Mouse (Mus musculus): ENCODE data around the gene Irf3. TPM values are rescaled to one million over a fixed set of nuclear protein-coding genes. Genes with fewer than 3 reads are reported as not detected.
A peak's percentile ranks its signal among the peaks of the same experiment; 100 is the strongest.

The Irf3 gene
- polyA plus RNA-seq, 1 experiment = not detected

GRCm38 (mm10) chr7:44957183-44957835 lies 40.1 kb upstream of the Irf3 start:
- no peak for TF ChIP-seq CTCF (IDR thresholded peaks at IDR 0.05; ENCODE audit: insufficient read depth, low read depth, low read length)
- TF ChIP-seq POLR2A (IDR thresholded peaks at IDR 0.05; ENCODE audit: insufficient read depth, low read depth, low read length) = no peak
- H3K27ac ChIP-seq (ENCODE audit: insufficient read depth, low read depth, low read length) = no peak overlapping the region
- H3K4me3 ChIP-seq (ENCODE audit: insufficient read depth, low read depth, low read length) = no peak overlapping the region
- H3K4me1 ChIP-seq (ENCODE audit: control insufficient read depth, insufficient read depth, low read length) = peaks cover 10% of the 10 kb centered on the region
- WGBS = 65% methylated on average over 20 of the region's 20 CpGs

- WGBS = 45% methylated on average over 7 of the region's 7 CpGs
- H3K4me3 ChIP-seq (ENCODE audit: insufficient read depth, low read depth, low read length) = no peak overlapping the region
- TF ChIP-seq POLR2A (IDR thresholded peaks at IDR 0.05; ENCODE audit: insufficient read depth, low read depth, low read length) = no peak
- TF ChIP-seq CTCF (IDR thresholded peaks at IDR 0.05; ENCODE audit: insufficient read depth, low read depth, low read length) = no peak
- no peak overlapping the region for H3K27ac ChIP-seq (ENCODE audit: insufficient read depth, low read depth, low read length)
- 0 out of 2 replicates have a peak, but pooled peaks cover 2% of the 10 kb centered on the region for H3K4me1 ChIP-seq (ENCODE audit: control insufficient read depth, insufficient read depth, low read length)
Measured at GRCm38 (mm10) chr7:44958208-44958607, 39.2 kb upstream of the Irf3 start.

- no peak overlapping the region for H3K27ac ChIP-seq (ENCODE audit: insufficient read depth, low read depth, low read length)
- TF ChIP-seq POLR2A (IDR thresholded peaks at IDR 0.05; ENCODE audit: insufficient read depth, low read depth, low read length) = no peak
- TF ChIP-seq CTCF (IDR thresholded peaks at IDR 0.05; ENCODE audit: insufficient read depth, low read depth, low read length) = no peak
- H3K4me1 ChIP-seq (ENCODE audit: control insufficient read depth, insufficient read depth, low read length) = no peaks in the 10 kb centered on the region
- WGBS = 90% methylated on average over 8 of the region's 8 CpGs
- no peak overlapping the region for H3K4me3 ChIP-seq (ENCODE audit: insufficient read depth, low read depth, low read length)
Measured at GRCm38 (mm10) chr7:44959281-44959680, 38.2 kb upstream of the Irf3 start.

GRCm38 (mm10) chr7:44959874-44960511 lies 37.5 kb upstream of the Irf3 start:
- 79% methylated on average over 10 of the region's 10 CpGs for WGBS
- Histone ChIP-seq H3K27ac (ENCODE audit: insufficient read depth, low read depth, low read length) (no peak overlapping the region), H3K4me3 (ENCODE audit: insufficient read depth, low read depth, low read length) (no peak overlapping the region), H3K4me1 (ENCODE audit: control insufficient read depth, insufficient read depth, low read length) (no peaks in the 10 kb centered on the region)
- TF ChIP-seq CTCF (IDR thresholded peaks at IDR 0.05; ENCODE audit: insufficient read depth, low read depth, low read length) (no peak), POLR2A (IDR thresholded peaks at IDR 0.05; ENCODE audit: insufficient read depth, low read depth, low read length) (no peak)

GRCm38 (mm10) chr7:44960512-44960910 lies 36.9 kb upstream of the Irf3 start:
- no peak overlapping the region for H3K27ac ChIP-seq (ENCODE audit: insufficient read depth, low read depth, low read length)
- 93% methylated on average over 13 of the region's 13 CpGs for WGBS
- no peaks in the 10 kb centered on the region for H3K4me1 ChIP-seq (ENCODE audit: control insufficient read depth, insufficient read depth, low read length)
- no peak overlapping the region for H3K4me3 ChIP-seq (ENCODE audit: insufficient read depth, low read depth, low read length)
- TF ChIP-seq POLR2A (IDR thresholded peaks at IDR 0.05; ENCODE audit: insufficient read depth, low read depth, low read length) (no peak), CTCF (IDR thresholded peaks at IDR 0.05; ENCODE audit: insufficient read depth, low read depth, low read length) (no peak)

- no peak overlapping the region for H3K4me3 ChIP-seq (ENCODE audit: insufficient read depth, low read depth, low read length)
- WGBS = 79% methylated on average over 8 of the region's 8 CpGs
- no peaks in the 10 kb centered on the region for H3K4me1 ChIP-seq (ENCODE audit: control insufficient read depth, insufficient read depth, low read length)
- no peak overlapping the region for H3K27ac ChIP-seq (ENCODE audit: insufficient read depth, low read depth, low read length)
- TF ChIP-seq POLR2A (IDR thresholded peaks at IDR 0.05; ENCODE audit: insufficient read depth, low read depth, low read length) (no peak), CTCF (IDR thresholded peaks at IDR 0.05; ENCODE audit: insufficient read depth, low read depth, low read length) (no peak)
Measured at GRCm38 (mm10) chr7:44962337-44962736, 35.1 kb upstream of the Irf3 start.

GRCm38 (mm10) chr7:44962831-44963230 lies 34.6 kb upstream of the Irf3 start:
- Histone ChIP-seq H3K4me1 (ENCODE audit: control insufficient read depth, insufficient read depth, low read length) (no peaks in the 10 kb centered on the region), H3K27ac (ENCODE audit: insufficient read depth, low read depth, low read length) (no peak overlapping the region), H3K4me3 (ENCODE audit: insufficient read depth, low read depth, low read length) (no peak overlapping the region)
- TF ChIP-seq POLR2A (IDR thresholded peaks at IDR 0.05; ENCODE audit: insufficient read depth, low read depth, low read length) = no peak
- no peak for TF ChIP-seq CTCF (IDR thresholded peaks at IDR 0.05; ENCODE audit: insufficient read depth, low read depth, low read length)
- WGBS = 91% methylated on average over 5 of the region's 5 CpGs

- 96% methylated on average over 13 of the region's 13 CpGs for WGBS
- H3K27ac ChIP-seq (ENCODE audit: insufficient read depth, low read depth, low read length) = no peak overlapping the region
- no peak overlapping the region for H3K4me3 ChIP-seq (ENCODE audit: insufficient read depth, low read depth, low read length)
- H3K4me1 ChIP-seq (ENCODE audit: control insufficient read depth, insufficient read depth, low read length) = no peaks in the 10 kb centered on the region
- TF ChIP-seq POLR2A (IDR thresholded peaks at IDR 0.05; ENCODE audit: insufficient read depth, low read depth, low read length) = 0 out of 2 replicates have a peak, but pooled peaks have one; percentile 16
- TF ChIP-seq CTCF (IDR thresholded peaks at IDR 0.05; ENCODE audit: insufficient read depth, low read depth, low read length) = no peak
Measured at GRCm38 (mm10) chr7:44964990-44965389, 32.5 kb upstream of the Irf3 start.

- 80% methylated on average over 7 of the region's 7 CpGs for WGBS
- H3K27ac ChIP-seq (ENCODE audit: insufficient read depth, low read depth, low read length) = no peak overlapping the region
- no peak for TF ChIP-seq POLR2A (IDR thresholded peaks at IDR 0.05; ENCODE audit: insufficient read depth, low read depth, low read length)
- no peak for TF ChIP-seq CTCF (IDR thresholded peaks at IDR 0.05; ENCODE audit: insufficient read depth, low read depth, low read length)
- H3K4me1 ChIP-seq (ENCODE audit: control insufficient read depth, insufficient read depth, low read length) = peaks cover 9% of the 10 kb centered on the region
- no peak overlapping the region for H3K4me3 ChIP-seq (ENCODE audit: insufficient read depth, low read depth, low read length)
Measured at GRCm38 (mm10) chr7:44965975-44966374, 31.5 kb upstream of the Irf3 start.

Data from olfactory bulb, adult 2 months (tissue).